Mouse (Mus musculus): ENCODE data around the gene Usp31. TPM values are rescaled to one million over a fixed set of nuclear protein-coding genes. Genes with fewer than 3 reads are reported as not detected.

The Usp31 gene
- polyA plus RNA-seq, 1 experiment, result 0.07 TPM

DNA sequence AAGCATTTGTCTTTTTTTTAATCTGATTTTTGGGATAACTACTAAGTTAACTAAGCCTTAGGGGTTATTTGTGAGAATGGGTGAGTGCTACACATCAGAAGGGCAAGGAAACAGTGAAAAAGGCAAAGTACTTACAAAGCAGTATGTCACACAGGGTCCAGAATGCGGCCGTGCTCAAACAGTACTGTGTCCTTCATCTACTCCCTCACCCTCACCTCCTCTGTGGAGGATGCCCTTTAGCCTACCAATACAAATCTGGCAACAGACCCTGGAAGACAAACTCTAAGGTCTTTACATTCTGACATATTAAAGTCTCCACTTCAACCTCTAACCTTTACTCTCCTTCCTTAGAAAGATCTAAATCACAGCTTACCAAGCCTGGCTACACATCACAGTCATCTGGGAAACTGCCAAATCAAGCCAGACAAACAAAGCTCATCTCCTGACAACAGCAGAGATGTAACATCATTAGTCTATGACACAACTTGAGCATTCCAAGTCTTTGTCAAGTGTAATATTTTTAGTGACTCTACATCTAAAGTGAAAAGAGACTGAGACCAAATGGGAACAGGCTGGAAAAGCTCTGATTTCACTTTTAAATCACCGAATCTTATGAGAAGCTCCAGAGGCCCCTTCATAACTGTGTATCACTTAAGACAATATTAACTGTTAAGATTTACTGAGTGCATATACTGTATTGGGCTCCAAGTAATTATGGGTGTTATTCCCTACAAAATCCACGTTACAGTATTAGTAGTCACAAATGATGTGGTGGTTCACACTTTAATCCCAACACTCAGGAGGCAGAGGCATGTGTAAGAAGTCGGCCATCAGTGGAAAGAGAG lies 21.7 kb downstream of the Usp31 start:
- Histone ChIP-seq H3K9me3 (ENCODE audit: control insufficient read depth, low read length) (no peaks in the 10 kb centered on the region), H3K4me1 (ENCODE audit: control insufficient read depth) (peaks cover 2% of the 10 kb centered on the region; the same call in 1 of the 2 replicates), H3K36me3 (ENCODE audit: control insufficient read depth) (peaks cover 2% of the 10 kb centered on the region; the same call in 1 of the 2 replicates), H3K27me3 (ENCODE audit: control insufficient read depth) (no peaks in the 10 kb centered on the region), H3K4me3 (replicated peaks) (no peak overlapping the region)
- no peak for TF ChIP-seq TAL1 (IDR thresholded peaks at IDR 0.05; ENCODE audit: low read length)
- TF ChIP-seq GATA1 (IDR thresholded peaks at IDR 0.05; ENCODE audit: low read length), result no peak

DNA sequence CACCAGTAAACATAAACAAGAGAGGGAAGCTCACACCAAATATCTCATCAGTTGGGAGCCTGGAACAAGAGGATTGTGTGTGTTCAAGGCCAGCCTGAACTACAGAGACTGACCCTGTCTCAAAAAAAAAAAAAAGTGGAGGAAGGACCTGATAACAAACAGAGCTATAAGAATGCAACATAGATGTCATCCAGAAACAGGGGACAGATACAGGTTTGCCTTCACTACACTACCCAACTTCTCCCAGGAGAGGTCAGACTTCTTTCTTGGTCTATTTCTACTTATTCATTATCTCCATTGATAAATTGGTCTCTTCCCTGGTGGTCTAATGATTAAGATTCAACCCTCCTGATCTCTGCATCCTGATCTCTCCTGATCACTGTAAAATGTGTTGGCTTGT lies 25.9 kb downstream of the Usp31 start:
- TF ChIP-seq GATA1 (IDR thresholded peaks at IDR 0.05; ENCODE audit: low read length), result no peak
- no peak for TF ChIP-seq TAL1 (IDR thresholded peaks at IDR 0.05; ENCODE audit: low read length)
- no peak overlapping the region for H3K4me3 ChIP-seq (replicated peaks)
- H3K9me3 ChIP-seq (ENCODE audit: control insufficient read depth, low read length), result no peaks in the 10 kb centered on the region
- peaks cover 2% of the 10 kb centered on the region; the same call in 1 of the 2 replicates for H3K4me1 ChIP-seq (ENCODE audit: control insufficient read depth)
- no peaks in the 10 kb centered on the region for H3K27me3 ChIP-seq (ENCODE audit: control insufficient read depth)
- peaks cover 27% of the 10 kb centered on the region for H3K36me3 ChIP-seq (ENCODE audit: control insufficient read depth)

DNA sequence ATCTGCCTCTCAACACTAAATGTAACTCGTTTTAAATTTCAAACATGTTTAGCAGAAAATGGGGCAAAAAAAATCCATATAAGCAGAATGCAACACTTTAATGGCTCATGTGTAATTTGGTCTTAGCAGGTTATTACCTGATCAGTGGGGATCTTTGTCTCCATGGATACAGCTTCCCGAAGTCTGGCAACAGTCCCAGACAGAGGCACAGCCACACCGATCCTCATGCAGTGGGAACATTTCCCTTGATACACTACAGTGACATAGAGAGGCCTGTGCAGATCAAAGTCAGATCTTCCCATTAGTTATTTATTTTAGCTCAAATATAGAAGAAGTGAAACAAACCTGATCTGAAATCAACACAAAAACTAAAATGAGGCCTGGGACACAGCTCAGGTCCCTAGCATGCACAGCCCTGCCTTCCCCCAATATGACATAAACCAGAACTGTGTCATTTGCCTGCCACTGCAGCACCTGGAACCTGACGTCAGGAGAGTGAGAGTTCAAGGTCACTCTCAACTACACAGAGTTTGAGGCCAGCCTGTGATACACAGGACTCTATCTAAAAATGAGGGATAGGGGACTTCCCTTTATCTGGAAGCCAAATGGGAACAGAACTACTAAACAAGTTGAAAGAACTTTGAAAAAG lies 29.8 kb downstream of the Usp31 start:
- no peaks in the 10 kb centered on the region for H3K9me3 ChIP-seq (ENCODE audit: control insufficient read depth, low read length)
- H3K36me3 ChIP-seq (ENCODE audit: control insufficient read depth), result peaks cover 50% of the 10 kb centered on the region
- no peaks in the 10 kb centered on the region for H3K27me3 ChIP-seq (ENCODE audit: control insufficient read depth)
- TF ChIP-seq TAL1 (IDR thresholded peaks at IDR 0.05; ENCODE audit: low read length) (no peak), GATA1 (IDR thresholded peaks at IDR 0.05; ENCODE audit: low read length) (no peak)
- no peak overlapping the region for H3K4me3 ChIP-seq (replicated peaks)
- no peaks in the 10 kb centered on the region for H3K4me1 ChIP-seq (ENCODE audit: control insufficient read depth)

DNA sequence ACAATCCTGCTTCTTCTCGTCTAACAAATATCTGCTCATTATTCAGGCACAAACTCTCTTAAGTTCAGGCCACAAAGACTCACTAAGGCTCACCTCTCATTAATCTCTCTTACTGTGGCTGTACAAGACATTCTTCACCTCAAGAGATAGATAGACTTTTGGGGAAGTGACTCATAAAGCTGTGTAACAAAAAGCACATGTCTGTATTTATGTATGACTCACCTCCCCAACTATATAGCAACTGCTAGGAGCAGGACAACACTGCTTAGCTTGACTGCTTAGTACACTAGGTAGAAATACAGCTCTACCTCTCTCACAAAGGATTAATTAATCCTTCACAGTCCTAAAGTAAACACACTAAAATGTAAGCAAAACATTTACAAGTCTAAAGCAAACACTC lies 46.3 kb downstream of the Usp31 start:
- TF ChIP-seq GATA1 (IDR thresholded peaks at IDR 0.05; ENCODE audit: low read length) (no peak), TAL1 (IDR thresholded peaks at IDR 0.05; ENCODE audit: low read length) (no peak)
- H3K36me3 ChIP-seq (ENCODE audit: control insufficient read depth), result peaks cover 81% of the 10 kb centered on the region

DNA sequence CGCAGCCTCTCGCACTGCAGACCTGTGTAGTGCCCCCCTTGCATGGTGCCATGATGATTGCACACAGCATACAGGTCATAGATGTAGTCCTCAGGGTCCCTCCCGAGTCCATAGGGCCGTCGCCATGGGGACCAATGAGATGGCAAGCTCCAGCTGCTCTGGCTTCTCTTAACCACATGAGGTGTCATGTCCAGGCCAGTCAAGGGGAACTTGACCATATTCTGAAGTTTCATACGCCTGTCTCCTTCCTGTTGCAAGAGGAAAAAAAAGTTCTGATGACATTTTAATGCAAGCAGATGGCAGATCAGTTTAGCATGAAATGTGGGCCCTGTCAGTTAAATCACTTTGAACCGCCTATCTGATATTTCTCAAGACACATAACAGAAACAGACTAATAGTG lies 48.2 kb downstream of the Usp31 start:
- no peaks in the 10 kb centered on the region for H3K27me3 ChIP-seq (ENCODE audit: control insufficient read depth)
- peaks cover 81% of the 10 kb centered on the region for H3K36me3 ChIP-seq (ENCODE audit: control insufficient read depth)
- H3K9me3 ChIP-seq (ENCODE audit: control insufficient read depth, low read length), result no peaks in the 10 kb centered on the region
- H3K4me3 ChIP-seq (replicated peaks), result no peak overlapping the region
- TF ChIP-seq GATA1 (IDR thresholded peaks at IDR 0.05; ENCODE audit: low read length) (no peak), TAL1 (IDR thresholded peaks at IDR 0.05; ENCODE audit: low read length) (no peak)
- no peaks in the 10 kb centered on the region for H3K4me1 ChIP-seq (ENCODE audit: control insufficient read depth)

More for the DNA sequence above, 46.3 kb downstream of the Usp31 start:
- Histone ChIP-seq H3K27me3 (ENCODE audit: control insufficient read depth) (no peaks in the 10 kb centered on the region), H3K4me1 (ENCODE audit: control insufficient read depth) (no peaks in the 10 kb centered on the region), H3K9me3 (ENCODE audit: control insufficient read depth, low read length) (no peaks in the 10 kb centered on the region), H3K4me3 (replicated peaks) (no peak overlapping the region)

DNA sequence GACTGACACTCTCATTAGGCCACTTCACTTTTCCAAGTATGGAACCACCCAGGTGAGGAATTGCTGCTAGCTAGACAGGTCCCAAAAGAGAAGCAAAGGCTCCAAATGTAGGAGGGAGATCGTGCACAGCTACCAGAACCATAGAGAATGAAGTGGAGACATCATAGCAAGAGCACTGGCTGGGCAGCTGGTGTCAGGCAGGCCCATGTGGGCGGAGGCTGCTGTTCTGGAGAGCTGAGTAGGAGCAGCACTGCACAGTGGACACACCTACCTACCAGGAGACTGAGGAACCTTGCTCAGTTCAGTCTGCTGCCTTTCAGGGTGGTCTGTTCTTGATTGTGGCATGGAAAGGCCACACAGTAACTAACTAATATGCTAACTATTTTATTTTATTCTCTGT lies 52.4 kb downstream of the Usp31 start:
- no peak for TF ChIP-seq TAL1 (IDR thresholded peaks at IDR 0.05; ENCODE audit: low read length)
- TF ChIP-seq GATA1 (IDR thresholded peaks at IDR 0.05; ENCODE audit: low read length), result no peak
- no peaks in the 10 kb centered on the region for H3K9me3 ChIP-seq (ENCODE audit: control insufficient read depth, low read length)
- H3K4me3 ChIP-seq (replicated peaks), result no peak overlapping the region
- no peaks in the 10 kb centered on the region for H3K4me1 ChIP-seq (ENCODE audit: control insufficient read depth)
- peaks cover 76% of the 10 kb centered on the region for H3K36me3 ChIP-seq (ENCODE audit: control insufficient read depth)
- no peaks in the 10 kb centered on the region for H3K27me3 ChIP-seq (ENCODE audit: control insufficient read depth)

DNA sequence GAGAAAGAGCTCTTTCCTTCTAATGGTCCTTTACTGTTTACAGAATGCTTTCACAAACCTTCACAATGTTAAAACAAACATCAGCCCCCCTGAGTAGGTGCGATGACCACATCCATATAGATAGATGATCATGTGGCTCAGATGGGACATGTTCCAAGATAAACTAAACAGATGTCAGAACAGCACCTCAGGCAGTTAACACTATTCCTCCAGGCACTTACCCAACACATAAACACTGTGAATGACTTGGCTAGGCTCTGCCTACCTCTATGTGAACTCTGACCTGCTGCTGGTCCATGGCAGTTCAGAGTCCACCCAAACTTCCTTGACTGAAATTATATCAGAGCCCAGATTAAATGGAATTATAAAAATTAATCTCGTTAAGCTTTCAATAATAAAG lies 54.4 kb downstream of the Usp31 start:
- no peak for TF ChIP-seq TAL1 (IDR thresholded peaks at IDR 0.05; ENCODE audit: low read length)
- Histone ChIP-seq H3K36me3 (ENCODE audit: control insufficient read depth) (peaks cover 77% of the 10 kb centered on the region), H3K27me3 (ENCODE audit: control insufficient read depth) (no peaks in the 10 kb centered on the region), H3K4me1 (ENCODE audit: control insufficient read depth) (no peaks in the 10 kb centered on the region), H3K9me3 (ENCODE audit: control insufficient read depth, low read length) (no peaks in the 10 kb centered on the region), H3K4me3 (replicated peaks) (no peak overlapping the region)

DNA sequence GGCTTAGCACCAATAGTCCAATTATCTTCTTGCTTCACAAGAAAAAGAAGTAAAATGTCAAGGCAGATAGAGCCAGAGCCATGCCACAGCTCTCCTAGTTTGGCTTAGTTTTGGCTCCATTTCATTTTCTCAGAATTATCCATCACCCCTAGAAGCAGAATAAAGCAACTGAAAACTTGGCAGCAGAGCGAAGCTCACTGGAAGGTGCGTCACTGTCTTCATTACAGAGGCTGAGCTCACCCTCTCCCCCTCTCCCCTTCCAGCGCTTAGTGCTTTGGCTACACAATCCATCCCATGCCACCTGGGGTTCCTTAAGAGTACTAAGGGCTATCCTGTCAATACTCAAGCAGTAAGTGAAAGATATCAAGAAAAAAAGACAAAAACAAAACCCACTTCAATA lies 56.3 kb downstream of the Usp31 start:
- Histone ChIP-seq H3K9me3 (ENCODE audit: control insufficient read depth, low read length) (no peaks in the 10 kb centered on the region), H3K27me3 (ENCODE audit: control insufficient read depth) (no peaks in the 10 kb centered on the region), H3K36me3 (ENCODE audit: control insufficient read depth) (peaks cover 72% of the 10 kb centered on the region), H3K4me3 (replicated peaks) (no peak overlapping the region), H3K4me1 (ENCODE audit: control insufficient read depth) (no peaks in the 10 kb centered on the region)
- no peak for TF ChIP-seq GATA1 (IDR thresholded peaks at IDR 0.05; ENCODE audit: low read length)
- no peak for TF ChIP-seq TAL1 (IDR thresholded peaks at IDR 0.05; ENCODE audit: low read length)

DNA sequence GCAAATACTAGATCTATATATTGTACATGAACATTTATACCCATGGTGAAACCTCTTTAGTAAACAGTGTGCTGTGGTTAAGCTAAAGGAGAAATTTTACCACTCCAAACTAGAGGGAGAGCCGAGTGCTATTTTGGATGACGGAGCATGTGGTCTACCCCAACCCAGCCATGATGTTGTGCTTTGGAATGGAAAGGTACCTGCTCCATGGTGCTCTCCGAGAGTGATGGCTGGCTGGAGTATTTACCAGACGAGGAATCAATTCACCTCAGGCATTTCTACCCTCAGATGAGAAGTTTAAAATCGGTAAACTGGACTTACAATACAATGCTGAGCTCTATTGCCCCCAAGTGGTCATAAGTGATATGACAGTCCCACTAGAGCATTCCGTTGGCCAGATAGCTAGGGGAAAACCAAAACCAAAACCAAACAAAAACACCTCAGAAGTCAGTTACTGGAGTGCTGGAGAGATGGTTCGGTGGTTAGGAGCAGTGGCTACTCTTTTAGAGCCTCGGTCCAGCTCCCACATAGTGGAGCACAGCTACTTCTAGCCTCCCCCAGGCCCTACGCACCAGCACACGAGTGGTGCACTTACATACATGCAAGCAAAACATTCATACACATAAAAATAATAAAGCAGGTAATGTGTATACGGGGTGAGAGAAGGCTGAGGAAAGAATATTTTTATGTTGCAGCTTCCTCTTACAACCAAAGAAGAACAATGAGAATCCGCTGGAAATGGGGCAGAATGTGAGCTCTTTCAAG lies 65.9 kb downstream of the Usp31 start:
- TF ChIP-seq TAL1 (IDR thresholded peaks at IDR 0.05; ENCODE audit: low read length) (no peak), GATA1 (IDR thresholded peaks at IDR 0.05; ENCODE audit: low read length) (no peak)
- Histone ChIP-seq H3K4me1 (ENCODE audit: control insufficient read depth) (peaks cover 1% of the 10 kb centered on the region; the same call in 1 of the 2 replicates), H3K27me3 (ENCODE audit: control insufficient read depth) (no peaks in the 10 kb centered on the region), H3K36me3 (ENCODE audit: control insufficient read depth) (peaks cover 11% of the 10 kb centered on the region), H3K4me3 (replicated peaks) (no peak overlapping the region), H3K9me3 (ENCODE audit: control insufficient read depth, low read length) (no peaks in the 10 kb centered on the region)
